Mouse (Mus musculus) right cerebral cortex, postnatal 14 days (tissue): ENCODE measurements around the gene B3gnt2.

Experiments used
- DNase-seq: peaks from one replicate; pipeline ENCODE4 v3.0.0; 2022

Gene B3gnt2

DNA sequence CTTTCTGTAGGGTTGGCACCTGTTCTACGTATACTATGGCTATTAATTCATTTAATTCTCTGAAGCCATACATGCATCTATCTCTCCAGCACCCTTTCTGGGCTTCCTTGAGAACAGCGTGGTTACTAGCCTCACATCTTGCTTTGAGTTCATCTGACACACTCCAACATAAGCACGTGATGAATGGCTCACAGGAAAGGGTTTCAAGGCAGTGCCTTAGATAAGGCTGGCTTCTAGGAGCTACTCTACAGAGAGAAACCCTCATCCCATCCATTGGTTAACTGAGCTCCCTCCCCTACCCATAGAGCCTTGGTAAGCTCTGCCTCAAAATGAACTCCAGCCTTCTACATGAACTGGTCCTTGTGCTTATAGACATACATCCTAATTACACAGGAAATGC, 47.3 kb downstream of the B3gnt2 start:
- DNase-seq = no peak

DNA sequence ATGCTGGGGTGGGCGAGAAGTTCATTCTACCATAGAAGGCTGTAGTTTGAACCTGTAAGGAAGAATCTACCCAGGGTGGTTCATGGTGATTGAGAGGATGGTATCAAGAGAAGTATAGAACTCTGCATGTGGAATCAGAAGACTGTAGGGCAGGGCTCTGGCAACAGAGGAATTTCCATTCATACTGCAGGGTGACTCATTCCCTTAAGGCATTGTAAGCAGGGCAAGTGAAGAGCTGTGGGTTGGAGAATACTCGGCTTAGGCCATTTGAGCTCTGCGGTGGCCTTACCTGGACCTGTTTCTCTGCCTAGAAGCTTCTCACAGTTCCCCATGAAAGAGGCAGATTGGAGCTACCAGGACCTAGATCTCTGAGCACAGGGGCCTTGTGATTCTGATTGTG, 49.3 kb downstream of the B3gnt2 start:
- DNase-seq = no peak

DNA sequence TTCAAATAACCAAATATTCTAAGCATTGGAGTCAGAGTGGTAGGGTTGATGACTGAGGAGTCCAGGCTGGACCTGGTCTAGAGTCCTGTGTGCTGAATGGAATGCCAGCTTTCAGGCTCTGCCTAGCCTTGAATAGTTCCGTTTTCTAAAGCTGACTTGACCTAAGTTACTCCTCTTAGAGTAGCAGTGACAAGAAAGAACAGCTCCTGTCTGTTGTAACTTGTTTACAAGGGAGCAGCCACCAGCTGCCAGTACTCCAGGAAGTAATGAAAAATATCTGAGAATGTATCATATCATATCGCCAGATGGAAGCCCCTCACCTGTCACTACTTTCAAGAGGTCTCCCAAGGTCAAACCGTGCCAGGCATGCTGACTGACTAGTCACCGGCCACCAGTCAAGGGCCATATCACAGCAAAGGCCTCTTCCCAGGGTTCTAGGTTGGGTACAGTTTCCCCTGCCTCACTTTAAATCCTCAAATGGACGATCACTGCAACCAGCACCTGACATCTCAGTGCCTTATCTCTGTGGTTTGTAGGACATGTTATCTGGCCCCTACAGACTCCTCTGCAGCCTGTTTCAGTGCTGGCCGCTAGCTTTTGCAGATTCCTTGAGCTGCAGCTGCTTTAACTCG, 51.2 kb downstream of the B3gnt2 start:
- DNase-seq = no peak

- DNase-seq = no peak
Measured at GRCm38 (mm10) chr11:22808040-22808439, 52.7 kb downstream of the B3gnt2 start.

DNA sequence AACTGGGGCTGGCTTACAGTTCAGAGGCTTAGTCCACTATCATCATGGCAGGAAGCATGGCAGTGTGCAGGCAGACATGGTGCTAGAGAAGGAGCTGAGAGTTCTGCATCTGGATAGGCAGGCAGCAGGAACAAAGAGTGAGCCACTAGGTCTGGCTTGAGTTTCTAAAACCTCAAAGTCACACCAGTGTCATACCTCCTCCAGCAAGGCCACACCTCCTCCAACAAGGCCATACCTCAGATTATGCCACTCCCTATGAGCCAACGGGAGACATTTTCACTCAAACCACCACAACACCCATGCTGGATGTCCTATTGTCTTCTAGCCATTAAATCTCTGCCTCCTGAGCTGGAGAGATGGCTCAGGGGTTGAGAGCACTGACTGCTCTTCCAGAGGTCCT, 55.6 kb downstream of the B3gnt2 start:
- no peak for DNase-seq

DNA sequence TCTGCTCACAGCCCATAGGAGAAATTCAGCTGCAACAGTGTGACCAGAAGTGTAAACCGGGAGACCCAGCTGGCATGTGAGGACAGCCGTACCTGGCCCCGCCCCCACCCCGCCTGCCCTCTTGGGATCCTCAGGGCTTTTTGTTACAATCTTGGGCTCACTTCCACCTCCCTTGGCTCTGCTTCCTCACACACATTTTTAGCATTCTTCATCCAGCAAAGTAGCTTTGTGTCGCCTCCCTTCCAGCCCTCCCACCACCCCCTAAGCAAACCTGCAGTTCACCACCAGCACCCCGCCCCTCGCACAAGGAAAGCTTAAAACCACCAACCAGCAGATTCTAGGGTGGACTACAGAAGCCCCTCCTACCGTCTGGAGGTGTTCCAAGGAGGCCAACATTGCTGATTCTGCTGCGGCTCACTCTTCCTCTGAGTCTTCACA, 60.8 kb downstream of the B3gnt2 start:
- no peak for DNase-seq

GRCm38 (mm10) chr11:22798916-22799315, 61.8 kb downstream of the B3gnt2 start:
- DNase-seq = no peak

- no peak for DNase-seq
Measured at GRCm38 (mm10) chr11:22794734-22795133, 66.0 kb downstream of the B3gnt2 start.

DNA sequence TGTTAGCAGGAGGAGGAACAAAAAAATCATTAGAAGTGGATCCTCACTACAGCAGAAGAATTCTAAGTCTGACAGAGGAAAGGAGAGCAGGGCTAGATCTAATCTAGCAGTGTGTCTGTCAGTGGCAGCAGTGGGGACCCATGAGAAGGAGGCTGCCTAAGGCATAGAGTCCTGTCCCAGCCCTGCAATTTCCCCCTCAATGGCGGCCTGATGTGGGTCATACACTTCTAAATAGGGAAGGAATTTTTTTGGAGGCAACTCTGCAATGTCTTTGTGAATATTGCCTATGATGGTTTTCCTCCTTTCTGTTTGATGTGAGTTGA, 66.9 kb downstream of the B3gnt2 start:
- DNase-seq = no peak

DNA sequence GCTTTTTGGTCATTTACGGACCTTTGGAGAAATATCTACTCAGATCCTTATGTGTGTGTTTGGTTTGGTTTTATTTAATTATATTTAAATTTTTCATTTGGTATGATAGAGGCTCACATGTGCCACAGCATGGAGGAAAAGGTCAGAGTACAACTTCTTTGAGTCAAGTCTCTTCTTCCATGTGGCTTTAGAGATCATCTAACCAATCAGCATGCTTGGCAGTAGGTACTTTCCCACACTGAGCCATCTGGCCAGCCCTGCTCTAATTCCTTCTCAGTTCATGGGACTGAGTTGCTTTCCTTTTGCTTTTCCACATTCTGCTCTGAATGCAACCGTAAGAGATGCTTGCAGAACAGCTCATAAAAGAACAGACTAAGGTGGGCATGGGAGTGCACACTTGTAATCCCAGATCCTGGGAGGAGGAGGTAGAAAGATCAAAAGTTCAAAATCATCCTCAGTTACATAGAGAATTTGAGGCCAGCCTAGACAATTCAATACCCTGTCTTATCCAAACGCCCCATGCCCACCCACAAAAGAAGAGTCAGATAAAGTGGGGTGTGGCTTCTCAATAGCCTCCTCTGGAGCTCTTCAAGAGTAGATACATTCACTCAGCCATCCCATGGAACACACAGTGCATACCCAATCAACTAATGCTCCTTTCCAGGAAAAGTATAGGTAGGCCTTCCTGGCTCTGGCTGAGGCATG, 67.4 kb downstream of the B3gnt2 start:
- no peak for DNase-seq

- DNase-seq = no peak
Measured at GRCm38 (mm10) chr11:22792149-22792548, 68.6 kb downstream of the B3gnt2 start.

- DNase-seq = no peak
Measured at GRCm38 (mm10) chr11:22791726-22792125, 69.0 kb downstream of the B3gnt2 start.

DNA sequence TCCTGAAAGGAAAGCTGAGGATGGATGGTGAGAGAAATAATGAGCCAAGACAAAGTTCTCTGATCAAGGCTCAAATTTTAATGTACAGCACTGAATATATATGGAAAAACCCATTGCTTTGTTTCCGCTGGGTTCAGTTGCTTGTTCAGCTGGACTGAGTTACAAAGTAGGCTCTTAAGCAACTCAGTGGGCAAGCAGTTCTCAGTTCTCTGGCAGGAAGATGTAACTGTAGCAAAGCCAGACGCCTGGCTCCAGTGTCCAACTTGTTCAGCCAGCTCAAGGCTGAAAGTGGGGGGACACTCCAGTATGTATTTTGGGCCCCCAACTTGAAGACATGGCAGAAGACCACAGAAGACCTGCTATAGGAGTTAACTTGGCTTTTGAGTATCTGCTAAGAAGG, 72.9 kb downstream of the B3gnt2 start:
- no peak for DNase-seq

- no peak for DNase-seq
Measured at GRCm38 (mm10) chr11:22784477-22784876, 76.3 kb downstream of the B3gnt2 start.

- no peak for DNase-seq
Measured at GRCm38 (mm10) chr11:22782705-22783124, 78.0 kb downstream of the B3gnt2 start.

DNA sequence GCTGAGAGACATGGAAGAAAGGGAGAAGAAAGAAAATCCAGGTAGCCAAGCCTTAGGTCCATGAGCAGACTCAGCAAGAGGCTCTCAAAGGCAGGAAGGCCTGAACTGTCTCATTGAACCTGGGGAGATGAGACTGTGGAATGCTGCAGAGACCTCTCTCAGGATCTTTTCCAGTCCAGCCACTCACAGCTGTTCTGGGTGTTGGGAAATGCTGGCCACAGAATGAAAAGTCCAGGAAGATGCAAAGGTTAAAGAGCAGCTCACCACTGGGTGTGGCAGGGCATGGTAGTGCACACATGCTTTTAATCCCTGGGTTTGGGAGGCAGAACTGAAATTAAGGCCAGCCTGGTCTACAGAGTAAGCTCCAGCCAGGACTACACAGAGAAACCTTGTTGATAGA, 79.6 kb downstream of the B3gnt2 start:
- DNase-seq = no peak

DNA sequence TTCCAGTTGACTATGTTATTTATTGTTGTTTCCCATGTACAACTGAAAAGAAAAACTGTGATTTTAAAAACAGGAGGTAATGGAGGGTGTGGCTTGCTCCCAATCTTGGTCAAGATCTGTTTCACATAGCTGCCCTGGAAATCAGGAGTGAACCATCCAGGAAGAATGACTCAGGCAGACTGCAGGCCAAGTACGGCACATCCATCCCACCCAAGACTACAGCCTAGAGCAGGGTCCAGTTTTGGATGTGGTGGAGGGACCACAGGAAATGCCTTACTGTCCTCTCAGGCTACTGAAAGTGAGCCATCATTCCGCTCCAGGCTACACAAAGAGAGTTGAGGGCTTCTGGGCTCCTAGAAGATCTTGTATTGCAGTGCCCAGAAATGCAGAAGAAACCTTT, 80.0 kb downstream of the B3gnt2 start:
- no peak for DNase-seq

DNA sequence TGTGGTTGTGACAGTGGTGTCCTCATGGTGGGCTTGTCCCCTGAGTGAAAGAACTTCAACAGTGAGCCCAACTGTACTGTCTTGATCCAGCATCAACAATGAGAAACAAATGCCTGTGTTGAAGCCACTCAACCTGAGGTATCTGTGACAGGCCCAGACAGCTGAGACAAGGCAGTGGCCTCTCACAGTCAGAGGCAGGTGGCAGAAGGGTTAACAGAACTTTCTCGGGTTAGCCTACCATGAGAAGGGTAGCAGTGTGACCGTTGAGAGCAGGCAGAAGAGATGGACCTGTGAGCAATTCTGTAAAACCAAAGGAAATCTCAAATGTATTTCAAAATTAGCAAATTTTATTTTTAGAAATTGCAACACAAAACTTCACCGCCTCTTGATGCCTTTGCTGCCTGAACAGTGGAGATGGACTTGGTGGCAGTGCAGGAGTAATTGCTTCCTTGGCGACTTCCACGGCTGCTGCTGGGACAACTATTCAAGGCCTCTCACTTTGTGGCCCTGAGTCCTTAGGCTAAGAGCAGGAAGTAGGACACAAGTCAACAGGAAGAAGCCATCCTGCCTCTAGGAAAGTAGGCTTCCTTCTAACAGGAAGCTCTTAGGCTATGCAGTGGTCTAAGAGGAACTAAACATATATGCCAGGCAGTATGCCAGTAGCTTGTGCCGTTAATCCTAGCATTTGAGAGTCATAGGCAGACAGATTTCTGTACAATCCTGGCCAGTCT, 80.8 kb downstream of the B3gnt2 start:
- DNase-seq = no peak

DNA sequence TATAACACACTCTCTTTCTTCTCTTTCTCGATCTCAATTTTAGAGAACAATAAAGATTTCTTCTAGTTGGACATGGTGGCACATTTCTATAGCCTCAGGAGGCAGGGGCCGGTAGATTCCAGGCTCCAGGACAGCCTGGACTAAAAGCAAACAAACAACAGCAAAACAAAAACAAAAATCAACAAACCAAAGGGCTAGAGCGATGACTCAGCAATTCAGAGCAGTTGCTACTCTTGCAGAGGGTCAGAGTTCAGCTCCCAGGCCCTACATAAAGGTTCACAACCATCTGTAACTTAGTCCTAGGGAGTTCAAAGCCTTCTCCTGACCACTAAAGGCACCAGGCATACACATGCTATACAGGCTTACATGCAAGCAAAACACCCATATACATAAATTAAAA, 82.2 kb downstream of the B3gnt2 start:
- DNase-seq = no peak

DNA sequence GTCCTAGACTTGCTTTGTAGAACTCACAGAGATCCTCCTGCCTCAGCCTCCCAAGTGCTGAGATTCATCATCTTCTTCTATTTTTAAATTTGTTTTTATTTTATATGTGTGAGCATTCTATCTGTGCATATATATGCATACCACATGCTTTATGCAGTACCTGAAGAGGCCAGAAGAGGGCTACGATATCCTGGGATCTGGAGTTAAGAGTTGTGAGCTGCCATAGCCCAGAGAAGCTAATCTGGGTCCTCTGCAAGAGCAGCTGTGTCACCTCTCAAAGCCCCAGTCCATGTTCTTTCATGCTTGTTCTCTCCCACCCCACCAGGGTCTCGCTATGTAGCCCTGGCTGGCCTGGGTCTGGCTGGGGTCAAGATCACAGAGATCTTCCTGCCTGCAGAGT, 83.2 kb downstream of the B3gnt2 start:
- DNase-seq = no peak

- DNase-seq = no peak
Measured at GRCm38 (mm10) chr11:22774821-22775220, 85.9 kb downstream of the B3gnt2 start.

- DNase-seq = no peak
Measured at GRCm38 (mm10) chr11:22766238-22766637, 94.5 kb downstream of the B3gnt2 start.

DNA sequence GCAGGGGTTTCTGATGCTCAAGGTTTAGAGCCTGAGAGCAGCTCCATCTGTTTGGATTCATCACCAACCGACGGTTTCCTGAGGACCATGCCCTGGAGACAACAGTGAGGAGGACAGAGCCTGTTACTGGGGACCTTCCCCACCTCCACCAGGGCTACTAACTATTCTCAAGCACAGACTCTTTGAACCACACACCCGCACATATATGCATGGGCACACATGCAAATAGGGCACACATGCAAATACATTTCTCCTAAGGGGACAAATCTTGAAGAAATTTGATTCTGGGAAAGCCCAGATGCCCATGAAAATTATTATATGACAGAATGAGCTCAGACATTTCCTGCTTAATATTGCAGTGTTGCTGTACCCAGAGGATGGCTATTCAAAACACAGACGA, 95.3 kb downstream of the B3gnt2 start:
- no peak for DNase-seq

GRCm38 (mm10) chr11:22763556-22764295, 97.0 kb downstream of the B3gnt2 start:
- DNase-seq = no peak
